Mouse (Mus musculus) hematopoietic stem cell, adult 5-6 weeks (primary cell): Measurements from ENCODE around the gene Srcin1. TPM values are rescaled to one million over a fixed set of nuclear protein-coding genes. Genes with fewer than 3 reads are reported as not detected.

Source experiments
- ATAC-seq, 2 experiments: fragments of 125-278 bp in 1 of 2; replicated peaks in 1 of 2; 2 replicates each; pipeline ENCODE4 v1.8.0; 2016 to 2017; ENCODE audit warnings: inconsistent platforms in 2 of 2, mild to moderate bottlenecking in 2 of 2, moderate number of reproducible peaks in 2 of 2, low read depth in 1 of 2, moderate TSS enrichment in 1 of 2; ENCODE audit not compliant: low FRiP score in 2 of 2, poor library complexity in 2 of 2, severe bottlenecking in 2 of 2, insufficient read depth in 1 of 2, low TSS enrichment in 1 of 2
- total RNA-seq: library from RNA; stranded (forward); fragments of 172-1452, 232-1000 nt; gene quantifications from 2 replicates; pipeline ENCODE4 v1.2.3, GENCODE M21; 2017

The Srcin1 gene
- total RNA-seq, 1 experiment from 2014 or later, result not detected

DNA sequence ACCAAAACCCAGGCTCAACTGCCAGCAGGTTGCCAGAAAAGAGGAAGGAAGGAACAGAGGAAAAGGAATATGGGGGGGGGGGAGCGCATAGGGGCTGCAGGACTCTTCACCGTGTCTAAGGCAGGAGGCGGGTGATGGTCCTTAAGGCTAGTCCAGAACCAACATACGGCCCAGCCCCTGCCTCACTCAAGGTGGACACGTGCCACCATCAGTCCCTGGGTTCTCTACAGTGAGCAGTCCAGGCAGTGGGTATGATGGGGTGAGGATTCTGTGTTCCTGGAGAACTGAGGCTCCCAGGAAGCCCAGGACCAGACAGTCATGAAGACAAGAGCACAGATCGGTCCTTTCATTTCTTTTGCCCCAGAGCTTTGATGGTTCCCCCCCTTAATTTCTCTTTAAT, 45.9 kb downstream of the Srcin1 start:
- ATAC-seq, result no peak

GRCm38 (mm10) chr11:97528282-97528808, 47.6 kb downstream of the Srcin1 start:
- no peak for ATAC-seq

DNA sequence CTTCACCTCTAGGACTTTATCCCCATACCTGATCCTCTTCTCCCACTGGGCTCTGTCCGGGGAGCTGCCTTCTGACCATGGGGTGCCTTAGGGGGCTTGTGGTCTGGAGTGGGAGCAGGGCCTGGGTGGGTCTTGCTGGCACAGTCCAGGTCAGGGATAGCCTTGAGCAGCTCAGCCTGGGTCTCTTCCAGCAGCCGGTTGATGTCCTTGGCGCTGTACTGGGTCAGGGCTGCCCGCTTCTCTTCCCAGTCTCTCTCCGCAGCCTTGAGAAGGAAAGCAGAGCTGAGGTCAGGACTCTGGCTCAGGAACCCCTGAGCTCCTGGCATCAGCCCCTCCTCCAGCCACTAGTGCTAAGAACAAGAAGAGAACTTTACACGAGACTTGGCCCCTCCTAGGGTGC, 50.7 kb downstream of the Srcin1 start:
- no peak for ATAC-seq

- no peak for ATAC-seq
Observed at GRCm38 (mm10) chr11:97524306-97524705, 51.7 kb downstream of the Srcin1 start.

GRCm38 (mm10) chr11:97523827-97524261, 52.1 kb downstream of the Srcin1 start:
- ATAC-seq, result no peak

DNA sequence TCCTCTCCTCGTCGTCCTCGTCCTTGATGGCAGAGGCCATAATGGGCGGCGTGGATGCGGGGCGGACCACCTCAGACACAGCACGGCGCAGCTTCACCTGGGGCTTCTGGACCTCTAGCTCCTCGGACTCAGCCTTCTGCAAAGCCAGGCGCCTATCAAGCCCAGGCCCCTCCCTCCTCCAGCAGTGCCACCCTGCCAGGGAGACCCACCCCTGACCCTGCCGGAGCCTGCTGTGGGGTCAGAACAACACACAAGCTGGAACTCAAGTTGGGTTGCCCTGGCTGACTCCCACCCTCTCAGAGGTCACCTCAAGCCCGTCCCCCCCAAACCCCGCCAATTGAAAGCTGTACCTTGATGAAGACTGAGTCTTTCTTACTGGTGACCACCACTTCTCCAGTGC, 52.9 kb downstream of the Srcin1 start:
- no peak for ATAC-seq

DNA sequence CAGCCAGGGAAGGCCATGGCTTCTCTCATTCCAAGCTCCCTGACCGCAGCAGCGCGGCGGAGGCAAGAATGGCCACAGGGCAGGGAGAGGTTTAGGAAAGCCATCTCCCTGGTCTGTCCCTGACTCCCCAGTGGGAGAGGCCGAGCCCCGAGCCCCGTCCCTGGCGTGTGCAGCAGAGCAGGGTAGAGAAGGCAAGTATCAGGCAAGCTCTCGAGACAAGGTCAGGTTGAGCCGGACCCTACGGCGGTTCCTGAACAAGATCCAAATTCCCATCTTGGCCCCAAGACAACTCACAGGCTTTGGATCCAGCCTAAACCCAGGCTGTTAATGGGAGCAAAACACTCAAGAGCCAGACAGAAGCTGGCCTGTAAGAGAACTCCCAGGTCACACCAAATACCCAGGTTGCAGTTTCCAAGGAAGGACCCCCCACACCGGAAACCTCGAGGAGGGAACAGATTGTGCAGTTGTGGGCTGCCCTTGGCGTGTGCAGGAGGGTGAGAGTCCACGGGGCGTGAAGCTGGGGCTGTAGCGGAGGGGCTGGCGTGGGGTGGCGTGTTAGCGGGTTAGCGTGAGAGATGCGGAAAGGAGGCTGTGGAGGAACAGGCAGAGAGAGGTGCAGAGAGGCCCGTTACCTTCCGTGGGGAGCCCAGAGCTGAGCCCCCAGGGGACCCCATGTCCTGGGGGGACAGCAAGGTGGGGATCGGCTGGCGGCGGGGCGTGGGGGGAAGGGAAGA, 54.1 kb downstream of the Srcin1 start:
- no peak for ATAC-seq

GRCm38 (mm10) chr11:97520541-97520940, 55.4 kb downstream of the Srcin1 start:
- no peak for ATAC-seq

DNA sequence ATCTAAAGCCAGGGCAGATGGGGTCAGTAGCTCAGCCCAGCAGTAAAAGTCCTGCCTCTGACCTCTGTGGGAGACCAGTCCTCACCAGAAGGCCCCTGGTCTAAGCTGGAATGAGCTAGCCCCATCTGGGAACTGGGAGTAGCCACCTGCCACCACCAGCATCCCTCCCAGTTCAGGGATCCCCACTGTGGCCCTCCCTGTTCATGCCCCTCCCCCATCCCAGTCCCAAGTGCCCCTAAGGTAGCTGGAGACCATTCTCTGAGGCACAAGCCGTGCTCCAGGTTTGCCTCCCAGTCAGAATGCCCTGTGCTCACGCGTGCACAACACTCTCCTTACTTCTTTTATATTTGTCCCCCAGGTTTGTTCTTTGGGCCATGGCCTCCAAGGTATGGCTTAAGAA, 62.9 kb downstream of the Srcin1 start:
- ATAC-seq, result no peak

GRCm38 (mm10) chr11:97512511-97512910, 63.5 kb downstream of the Srcin1 start:
- ATAC-seq, result no peak

GRCm38 (mm10) chr11:97511661-97512369, 64.2 kb downstream of the Srcin1 start:
- ATAC-seq, result 0 out of 4 replicates have a peak, but pooled peaks of 1 of the 2 experiments have one; percentile 2

DNA sequence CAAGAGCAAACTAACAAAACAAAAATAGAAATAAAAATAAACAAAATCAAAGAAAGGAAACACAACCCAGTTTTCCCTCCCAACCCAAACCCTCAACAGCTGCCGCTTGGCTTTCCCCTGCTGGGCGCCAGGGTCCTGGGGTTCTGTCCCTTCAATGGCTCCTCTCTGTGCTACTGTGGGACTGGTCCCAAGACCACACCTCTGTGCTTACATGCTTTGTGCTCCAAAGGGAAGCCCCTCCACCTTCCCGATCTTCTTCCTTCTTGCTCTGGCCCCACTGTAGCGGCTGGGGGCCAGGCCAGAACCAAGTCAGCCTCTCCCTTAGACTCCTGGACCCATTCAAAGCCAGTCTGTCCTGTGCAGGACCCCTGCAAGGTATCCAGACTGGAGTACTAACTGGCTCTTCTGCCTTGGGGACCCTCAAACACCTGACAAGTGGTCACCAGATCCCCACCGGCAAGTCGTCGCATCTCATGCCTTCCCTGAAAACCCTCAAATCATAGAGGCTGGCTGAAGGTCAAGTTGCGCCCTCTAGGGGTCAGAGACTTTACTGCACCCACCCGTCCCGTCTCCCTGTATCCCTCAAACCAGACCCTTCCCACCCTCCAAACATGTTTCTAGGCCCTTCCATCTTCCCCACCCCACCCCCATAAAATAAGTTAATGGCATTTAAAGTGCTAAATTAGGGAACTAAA, 64.9 kb downstream of the Srcin1 start:
- ATAC-seq, result peak in 1 of 2 experiments; percentile 46; a peak in 2 of 4 replicates

- no peak for ATAC-seq
Observed at GRCm38 (mm10) chr11:97509715-97510485, 66.1 kb downstream of the Srcin1 start.

- no peak for ATAC-seq
Observed at GRCm38 (mm10) chr11:97509058-97509457, 66.9 kb downstream of the Srcin1 start.

DNA sequence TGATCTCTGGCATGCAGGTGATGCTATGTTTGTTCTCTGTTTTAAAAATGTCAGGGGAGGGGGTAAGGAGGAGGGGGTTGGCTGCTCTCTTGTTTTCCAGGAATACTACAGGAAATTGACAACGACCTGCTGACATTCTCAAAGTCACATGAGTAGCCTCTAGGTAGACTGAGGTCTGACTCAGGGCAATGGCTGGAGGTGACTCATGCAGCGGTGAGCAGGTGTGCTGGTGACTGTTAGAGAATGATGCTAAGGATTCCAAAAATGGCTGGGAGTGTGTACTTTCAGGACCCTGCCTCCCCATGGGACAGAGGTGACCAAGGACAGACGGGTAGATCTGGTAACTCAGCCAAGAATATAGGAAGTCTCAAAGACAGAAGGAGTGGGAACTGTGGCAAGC, 67.8 kb downstream of the Srcin1 start:
- ATAC-seq, result no peak

DNA sequence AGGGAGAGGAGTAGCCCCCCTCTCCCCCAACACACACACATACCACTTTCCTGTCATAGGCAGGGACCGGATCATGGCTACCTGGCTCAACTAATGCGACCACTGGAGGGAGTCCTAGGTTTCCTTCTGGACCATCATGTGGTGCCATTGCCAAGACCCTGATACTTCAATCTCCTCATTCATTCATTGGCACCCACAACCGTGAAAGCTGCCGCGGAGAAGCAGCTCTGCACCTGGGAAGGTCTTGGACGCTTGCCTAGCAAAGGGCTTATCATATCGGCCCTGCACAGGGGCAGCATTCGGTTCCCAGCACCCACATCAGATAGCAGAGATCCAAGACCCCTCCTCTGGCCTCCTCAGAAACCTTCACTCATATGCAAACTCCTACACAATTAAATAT, 69.7 kb downstream of the Srcin1 start:
- no peak for ATAC-seq

GRCm38 (mm10) chr11:97505784-97506183, 70.2 kb downstream of the Srcin1 start:
- no peak for ATAC-seq
